Mouse (Mus musculus) kidney, embryonic 16.5 days (tissue): Measurements from ENCODE around the gene Faap100. TPM values are rescaled to one million over a fixed set of nuclear protein-coding genes. Genes with fewer than 3 reads are reported as not detected.
A peak's percentile ranks its signal among the peaks of the same experiment; 100 is the strongest.

Experiments used
- ATAC-seq: fragments of 200-750 bp; cut with Nextera tagmentation; 2 replicates; pipeline ENCODE4 v1.8.0; 2017; ENCODE audit warnings: moderate TSS enrichment; ENCODE audit not compliant: low FRiP score, low TSS enrichment
- H3K27ac ChIP-seq: fragments of 300-500 bp; sonication (generic); 2 replicates; pipeline ENCODE4 v1.5.1; 2014; ENCODE audit warnings: low read length
- H3K27me3 ChIP-seq: fragments of 300-500 bp; sonication (generic); 2 replicates; pipeline ENCODE4 v1.6.1; 2014; ENCODE audit warnings: low read length, control low read depth, mixed read lengths; ENCODE audit not compliant: insufficient read depth
- H3K36me3 ChIP-seq: fragments of 300-500 bp; sonication (generic); 2 replicates; pipeline ENCODE4 v1.6.1; 2014; ENCODE audit warnings: low read length, control low read depth, mixed read lengths; ENCODE audit not compliant: insufficient read depth
- H3K4me1 ChIP-seq: fragments of 300-500 bp; sonication (generic); 2 replicates; pipeline ENCODE4 v1.6.1; 2014; ENCODE audit warnings: low read length, control low read depth, mixed read lengths; ENCODE audit not compliant: insufficient read depth
- H3K4me2 ChIP-seq: fragments of 300-500 bp; sonication (generic); replicated peaks from 2 replicates; pipeline ENCODE4 v1.6.1; 2014; ENCODE audit warnings: low read depth, low read length
- H3K4me3 ChIP-seq: fragments of 300-500 bp; sonication (generic); 2 replicates; pipeline ENCODE4 v1.5.1; 2014; ENCODE audit warnings: mild to moderate bottlenecking, low read length
- H3K9ac ChIP-seq: fragments of 300-500 bp; sonication (generic); replicated peaks from 2 replicates; pipeline ENCODE4 v1.6.1; 2014; ENCODE audit warnings: low read length
- H3K9me3 ChIP-seq: fragments of 300-500 bp; sonication (generic); 2 replicates; pipeline ENCODE4 v1.6.1; 2016; ENCODE audit warnings: low read length, control low read depth
- WGBS: fragments of 180-500 bp; shearing (Covaris S2); extraction: QIAGEN DNeasy Blood & Tissue Kit; methylation state at CpG from one replicate; pipeline ENCODE4 v1.1.7; 2014; 5-methylcytosine and 5-hydroxymethylcytosine counted together
- microRNA-seq: library from miRNA; unstranded; fragments of <30 nt; microRNA quantifications from one replicate; pipeline ENCODE4, GENCODE M21; 2016
- polyA plus RNA-seq: library from polyadenylated mRNA; unstranded; fragments of >200 nt; fragmentation: Nextera tagmentation; extraction: Ambion mirVana; gene quantifications from 2 replicates; pipeline ENCODE4 v1.2.1, GENCODE M21; 2015

Faap100 gene
- polyA plus RNA-seq, 1 experiment from 2014 or later = 42.3 TPM

DNA sequence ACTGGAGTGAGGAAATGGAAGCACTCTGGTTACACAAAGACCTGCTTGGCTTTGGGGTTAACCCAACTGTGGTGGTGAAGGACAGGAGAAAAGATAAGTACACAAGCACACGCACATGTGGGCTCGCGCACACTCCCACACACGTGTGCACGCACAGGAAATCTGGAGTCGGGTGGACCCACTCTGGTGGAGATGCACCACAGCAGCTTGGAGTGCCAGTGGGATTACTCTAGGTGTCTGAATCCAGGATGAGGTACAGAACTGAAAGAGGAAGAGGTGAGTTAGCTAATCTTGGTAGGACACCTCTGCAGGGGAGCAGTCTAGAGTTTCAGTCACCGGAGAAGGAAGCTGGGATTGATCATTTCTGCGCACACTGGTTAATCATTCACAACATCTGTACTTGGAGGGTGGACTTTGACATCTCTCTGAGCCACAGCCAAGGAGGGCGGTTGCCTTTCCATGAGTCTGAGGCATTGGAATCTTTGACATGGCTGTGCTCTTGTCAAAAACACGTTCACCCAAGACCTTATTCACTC lies 38.5 kb downstream of the Faap100 start:
- Histone ChIP-seq H3K9me3 (no peaks in the 10 kb centered on the region), H3K27ac (peak overlapping the region; percentile 62), H3K4me1 (peaks cover 4% of the 10 kb centered on the region; the same call in 1 of the 2 replicates), H3K27me3 (no peaks in the 10 kb centered on the region), H3K4me2 (no peak overlapping the region), H3K9ac (no peak overlapping the region), H3K4me3 (no peak overlapping the region), H3K36me3 (peaks cover 1% of the 10 kb centered on the region)
- peak; percentile 72 for ATAC-seq
- 73% methylated on average over 10 of the region's 10 CpGs for WGBS

- H3K36me3 ChIP-seq = no peaks in the 10 kb centered on the region
Measured at GRCm38 (mm10) chr11:120338786-120339185, 39.8 kb downstream of the Faap100 start.

GRCm38 (mm10) chr11:120337447-120337846 lies 41.1 kb downstream of the Faap100 start:
- no peaks in the 10 kb centered on the region for H3K27me3 ChIP-seq
- ATAC-seq = no peak
- H3K9me3 ChIP-seq = no peaks in the 10 kb centered on the region
- no peak overlapping the region for H3K27ac ChIP-seq
- H3K36me3 ChIP-seq = no peaks in the 10 kb centered on the region
- 0 out of 2 replicates have a peak, but pooled peaks cover 3% of the 10 kb centered on the region for H3K4me1 ChIP-seq
- H3K4me3 ChIP-seq = no peak overlapping the region
- H3K4me2 ChIP-seq = no peak overlapping the region
- H3K9ac ChIP-seq = no peak overlapping the region
- WGBS = 49% methylated on average over 2 of the region's 2 CpGs

More at GRCm38 (mm10) chr11:120338786-120339185, 39.8 kb downstream of the Faap100 start:
- no peak overlapping the region for H3K4me3 ChIP-seq
- no peak for ATAC-seq
- no peak overlapping the region for H3K27ac ChIP-seq
- H3K27me3 ChIP-seq = no peaks in the 10 kb centered on the region
- H3K4me2 ChIP-seq = no peak overlapping the region
- WGBS = 75% methylated on average over 3 of the region's 3 CpGs
- H3K9me3 ChIP-seq = no peaks in the 10 kb centered on the region
- no peak overlapping the region for H3K9ac ChIP-seq
- H3K4me1 ChIP-seq = 0 out of 2 replicates have a peak, but pooled peaks cover 3% of the 10 kb centered on the region

DNA sequence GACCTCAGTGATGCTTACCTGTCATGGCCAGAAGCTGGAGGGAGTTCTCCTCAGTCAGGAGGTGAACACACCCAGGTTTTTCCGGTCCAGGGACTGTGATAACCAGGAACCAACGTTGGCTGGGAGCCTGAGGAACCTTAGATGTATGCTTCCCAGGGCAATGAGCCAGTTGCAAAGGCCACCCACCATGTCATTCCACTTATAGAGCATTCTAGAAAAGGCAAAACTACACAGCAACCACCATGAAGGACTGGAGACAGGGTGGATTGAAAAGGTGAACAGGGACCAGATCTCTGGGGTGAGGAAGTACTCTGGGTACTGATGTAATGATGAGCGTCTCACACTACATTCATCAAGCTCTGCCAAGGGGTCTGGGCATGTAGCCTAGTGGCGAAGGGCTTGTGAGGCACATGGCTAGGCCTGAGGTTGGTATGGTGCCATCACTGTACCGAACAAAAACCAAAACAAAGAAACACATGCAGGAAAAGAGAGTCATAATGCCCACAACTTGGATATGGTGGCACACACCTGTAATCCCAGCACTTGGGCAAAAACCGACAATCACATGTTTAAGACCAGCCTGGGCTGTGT lies 43.0 kb downstream of the Faap100 start:
- Histone ChIP-seq H3K27ac (no peak overlapping the region), H3K4me2 (no peak overlapping the region), H3K9me3 (no peaks in the 10 kb centered on the region), H3K4me3 (no peak overlapping the region), H3K9ac (no peak overlapping the region), H3K36me3 (no peaks in the 10 kb centered on the region), H3K4me1 (0 out of 2 replicates have a peak, but pooled peaks cover 3% of the 10 kb centered on the region), H3K27me3 (no peaks in the 10 kb centered on the region)
- no peak for ATAC-seq
- 84% methylated on average over 6 of the region's 6 CpGs for WGBS

DNA sequence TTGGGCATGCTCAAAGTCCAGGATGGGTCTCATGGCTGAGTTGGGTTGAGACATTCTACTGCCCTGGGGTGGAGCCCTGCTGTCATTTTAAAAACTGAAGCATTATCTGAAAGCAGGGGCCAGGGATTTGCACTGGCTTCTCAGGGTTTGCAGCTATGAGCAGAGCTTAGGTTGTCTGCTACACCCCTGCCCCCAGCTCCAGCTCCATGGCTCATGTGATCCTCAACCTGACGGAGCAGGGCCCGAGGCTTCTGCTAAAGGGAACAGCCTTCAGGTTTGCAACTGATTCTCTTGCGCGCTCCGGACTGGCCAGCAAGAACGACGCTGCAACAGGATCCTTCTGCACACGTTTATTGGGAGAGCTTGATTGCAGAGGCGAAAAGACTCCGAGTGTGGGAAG lies 58.4 kb downstream of the Faap100 start:
- no peaks in the 10 kb centered on the region for H3K9me3 ChIP-seq
- no peak overlapping the region for H3K9ac ChIP-seq
- 96% methylated on average over 10 of the region's 10 CpGs for WGBS
- no peak overlapping the region for H3K4me3 ChIP-seq
- no peak overlapping the region for H3K27ac ChIP-seq
- no peaks in the 10 kb centered on the region for H3K36me3 ChIP-seq
- no peak overlapping the region for H3K4me2 ChIP-seq
- peaks cover 14% of the 10 kb centered on the region for H3K4me1 ChIP-seq
- H3K27me3 ChIP-seq = no peaks in the 10 kb centered on the region
- ATAC-seq = no peak

DNA sequence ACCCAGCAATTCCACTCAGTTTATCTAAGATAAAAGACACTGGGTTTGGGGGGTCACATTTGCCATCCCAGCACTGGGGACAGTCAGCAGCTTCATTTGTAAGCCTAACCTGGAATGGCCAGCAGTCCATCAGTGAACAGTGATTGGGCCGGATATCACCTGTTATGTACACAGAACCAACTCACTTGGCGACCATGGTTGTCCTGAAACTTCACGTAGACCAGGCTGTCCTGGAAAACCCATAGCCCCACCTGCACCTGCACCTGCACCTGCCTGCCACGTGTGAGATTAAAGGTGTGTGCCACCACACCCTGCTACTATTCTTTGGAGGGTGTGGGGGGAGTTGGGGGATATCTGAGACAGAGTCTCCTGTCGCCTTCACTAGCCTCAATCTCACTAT lies 59.3 kb downstream of the Faap100 start:
- no peak overlapping the region for H3K27ac ChIP-seq
- peaks cover 17% of the 10 kb centered on the region for H3K4me1 ChIP-seq
- no peak overlapping the region for H3K4me2 ChIP-seq
- H3K36me3 ChIP-seq = no peaks in the 10 kb centered on the region
- H3K9me3 ChIP-seq = no peaks in the 10 kb centered on the region
- ATAC-seq = no peak
- WGBS = 93% methylated on average over 5 of the region's 5 CpGs
- no peaks in the 10 kb centered on the region for H3K27me3 ChIP-seq
- no peak overlapping the region for H3K4me3 ChIP-seq
- H3K9ac ChIP-seq = no peak overlapping the region

Small RNAs within 50 kb of the gene (microRNA-seq; reads per million reads assigned to microRNA genes)
- gene Gm23419 (not detected), gene Mir6935 (1.6 reads per million, percentile 3 among the genes with 10 or more reads in this experiment)

Other genes starting within 250 kb of the Faap100 start
- 132 and 133 TPM in 2 replicates for gene Slc38a10, start 227.4 kb downstream of the Faap100 start, polyA plus RNA-seq
- 13.2 and 14.2 TPM in 2 replicates for gene Bahcc1, start 145.8 kb downstream of the Faap100 start, polyA plus RNA-seq
- gene Actg1, start 30.2 kb downstream of the Faap100 start, polyA plus RNA-seq = 2,803 and 2,860 TPM in 2 replicates
- 0.72 and 0.82 TPM in 2 replicates for gene Fscn2, start 17.2 kb downstream of the Faap100 start, polyA plus RNA-seq
- gene Nploc4, start 58.9 kb upstream of the Faap100 start, polyA plus RNA-seq = 34.1 and 34.4 TPM in 2 replicates
- gene Tspan10, start 63.9 kb upstream of the Faap100 start, polyA plus RNA-seq = not detected in 2 replicates
- 0.39 and 0.45 TPM in 2 replicates for gene Pde6g, start 74.7 kb upstream of the Faap100 start, polyA plus RNA-seq
- 15.4 and 15.9 TPM in 2 replicates for gene Oxld1, start 79.3 kb upstream of the Faap100 start, polyA plus RNA-seq
- gene Ccdc137, start 79.4 kb upstream of the Faap100 start, polyA plus RNA-seq = 40.6 and 43.9 TPM in 2 replicates
- gene Arl16, start 88.8 kb upstream of the Faap100 start, polyA plus RNA-seq = 46.5 and 50.4 TPM in 2 replicates
- gene Mrpl12, start 105.8 kb upstream of the Faap100 start, polyA plus RNA-seq = 176 and 177 TPM in 2 replicates
- 120 and 123 TPM in 2 replicates for gene Slc25a10, start 113.1 kb upstream of the Faap100 start, polyA plus RNA-seq
- 4.7 and 5.5 TPM in 2 replicates for gene Gcgr, start 151.9 kb upstream of the Faap100 start, polyA plus RNA-seq
- 218 and 232 TPM in 2 replicates for gene Mcrip1, start 171.0 kb upstream of the Faap100 start, polyA plus RNA-seq
- 0.55 and 0.57 TPM in 2 replicates for gene Ppp1r27, start 172.4 kb upstream of the Faap100 start, polyA plus RNA-seq
- 843 and 914 TPM in 2 replicates for gene P4hb, start 194.5 kb upstream of the Faap100 start, polyA plus RNA-seq
- gene Arhgdia, start 202.9 kb upstream of the Faap100 start, polyA plus RNA-seq = 696 and 712 TPM in 2 replicates
- 92.2 and 372 TPM in 2 replicates for gene Alyref, start 219.6 kb upstream of the Faap100 start, polyA plus RNA-seq
- gene Anapc11, start 219.7 kb upstream of the Faap100 start, polyA plus RNA-seq = 195 and 197 TPM in 2 replicates
- gene Npb, start 229.7 kb upstream of the Faap100 start, polyA plus RNA-seq = 27.7 and 33.8 TPM in 2 replicates
- 164 and 174 TPM in 2 replicates for gene Pcyt2, start 239.2 kb upstream of the Faap100 start, polyA plus RNA-seq
- gene Sirt7, start 246.5 kb upstream of the Faap100 start, polyA plus RNA-seq = 38.9 and 39.3 TPM in 2 replicates